Mouse (Mus musculus) brain, embryonic 14.5 days (tissue): ENCODE measurements around the gene Unc45a.

Experiments used
- CTCF ChIP-seq: fragments of 200-500 bp; IDR thresholded peaks from 2 replicates; pipeline ENCODE4 v1.5.1; 2012; ENCODE audit warnings: inconsistent platforms, mild to moderate bottlenecking, moderate library complexity, borderline replicate concordance; ENCODE audit not compliant: insufficient read depth, insufficient read length; ENCODE audit errors: extremely low read depth
- POLR2A ChIP-seq: fragments of 200-500 bp; IDR thresholded peaks from 2 replicates; pipeline ENCODE4 v1.6.1; 2012; ENCODE audit warnings: mild to moderate bottlenecking, inconsistent platforms, borderline replicate concordance; ENCODE audit not compliant: poor library complexity, insufficient read depth, insufficient read length, severe bottlenecking; ENCODE audit errors: extremely low read depth

DNA sequence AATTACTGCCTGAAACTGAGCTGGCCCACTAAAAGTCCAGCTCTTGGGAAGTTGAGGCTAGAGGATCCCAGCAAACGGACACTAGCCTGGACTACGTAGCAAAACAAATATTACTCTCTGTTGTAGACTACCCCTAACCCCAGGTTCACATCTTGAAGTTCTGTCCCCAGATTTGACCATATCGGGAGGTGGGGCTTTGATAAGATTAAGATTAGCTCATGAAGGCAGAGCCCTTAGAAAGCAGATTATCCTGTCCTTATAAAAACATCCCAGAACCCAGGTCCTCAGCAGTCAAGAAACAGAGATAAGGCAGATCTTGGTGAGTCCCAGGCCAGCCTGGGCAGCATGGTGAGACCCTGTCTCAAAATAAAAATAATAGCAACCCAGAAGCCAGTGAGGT lies 31.4 kb upstream of the Unc45a start:
- TF ChIP-seq POLR2A: no peak
- no peak for TF ChIP-seq CTCF
